Mouse (Mus musculus): Measurements from ENCODE around the gene Il1b.

The Il1b gene

DNA sequence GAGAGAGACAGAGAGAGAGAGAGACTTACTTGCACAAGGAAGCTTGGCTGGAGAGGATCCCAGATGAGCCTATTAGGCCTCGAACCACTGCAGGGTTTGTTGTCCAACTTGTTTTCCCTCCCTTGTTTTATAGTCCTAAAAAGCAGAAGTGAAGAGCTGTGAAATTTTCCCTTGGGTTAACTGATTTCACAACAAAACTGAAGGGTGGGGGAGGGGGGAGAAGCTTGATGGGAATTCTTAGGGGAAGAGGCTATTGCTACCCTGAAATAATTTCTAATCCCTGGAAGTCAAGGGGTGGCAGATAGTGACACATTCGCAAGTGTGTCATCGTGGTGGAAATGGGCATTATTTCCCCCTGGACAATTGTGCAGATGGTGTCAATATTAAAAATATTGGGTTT, at the start of gene Il1b:
Il1b (minus strand) TSS at position 101 of the 400 bp plus-strand sequence.
- no peak for DNase-seq (ENCODE audit: low read depth, low spot score)

DNA sequence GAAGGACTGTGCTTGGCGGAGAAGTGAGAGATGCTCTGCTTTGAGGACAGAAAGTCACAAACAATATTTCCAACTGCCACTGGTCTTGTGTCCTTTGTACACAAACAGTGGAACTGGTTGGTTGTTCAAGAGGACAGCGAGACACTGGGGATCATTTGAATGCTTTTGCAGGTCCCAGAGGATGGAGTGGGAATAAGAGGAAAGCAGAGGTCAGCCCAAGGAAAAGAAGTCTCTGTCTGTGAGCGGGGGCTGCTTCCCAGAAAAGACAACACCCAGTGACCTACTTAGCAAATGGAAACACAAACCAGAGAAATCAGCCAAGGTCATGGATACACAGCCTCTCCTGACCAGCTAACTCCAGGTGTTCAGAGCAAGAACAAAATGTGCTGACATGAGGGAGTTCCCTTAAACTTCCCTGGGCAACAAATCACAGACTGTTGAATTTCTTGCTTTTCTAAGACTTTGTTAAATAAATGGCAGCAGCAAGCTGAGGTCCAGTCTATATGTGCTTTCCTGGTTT, 48.5 kb upstream of the Il1b start:
- DNase-seq (ENCODE audit: low read depth, low spot score): no peak

DNA sequence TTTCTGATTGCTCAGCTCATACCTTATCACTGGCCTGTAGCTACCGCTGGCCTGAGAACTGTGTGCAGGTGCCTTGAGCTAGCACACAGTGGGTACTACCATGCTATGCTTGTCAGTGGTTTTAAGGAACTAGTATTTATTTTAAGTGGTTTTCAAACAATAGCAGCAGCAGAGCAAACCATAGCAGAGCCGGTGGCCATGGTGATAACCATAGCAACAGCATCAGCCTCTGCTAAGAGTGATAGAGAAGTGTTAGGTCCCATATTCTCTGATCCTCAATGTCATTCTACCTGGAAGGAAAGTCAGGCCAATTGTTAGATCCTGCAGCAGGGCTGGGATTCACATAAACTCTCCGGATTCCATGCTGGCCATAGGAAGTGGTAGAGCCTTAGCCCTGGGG, 43.7 kb upstream of the Il1b start:
- DNase-seq (ENCODE audit: low read depth, low spot score): no peak

DNA sequence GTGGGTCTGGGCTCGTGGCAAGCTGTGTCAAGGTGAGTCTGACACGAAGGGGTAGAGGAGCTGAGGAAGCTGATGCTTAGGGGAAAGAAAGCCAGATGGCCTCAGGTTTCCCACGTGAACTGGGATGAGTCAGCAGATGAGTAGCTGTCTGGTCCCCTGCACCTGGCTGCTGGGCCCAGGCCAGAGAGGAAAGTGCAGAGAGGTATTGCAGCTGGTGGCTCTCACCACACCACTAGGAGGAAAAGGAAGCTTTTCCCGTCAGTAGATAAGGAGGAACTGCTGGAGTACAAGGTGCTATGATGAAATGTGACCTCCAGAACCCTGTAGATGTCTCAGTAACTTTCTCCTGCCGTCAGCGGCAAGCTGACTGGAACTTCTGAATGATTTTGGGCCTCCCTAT, 42.5 kb upstream of the Il1b start:
- DNase-seq (ENCODE audit: low read depth, low spot score): no peak

DNA sequence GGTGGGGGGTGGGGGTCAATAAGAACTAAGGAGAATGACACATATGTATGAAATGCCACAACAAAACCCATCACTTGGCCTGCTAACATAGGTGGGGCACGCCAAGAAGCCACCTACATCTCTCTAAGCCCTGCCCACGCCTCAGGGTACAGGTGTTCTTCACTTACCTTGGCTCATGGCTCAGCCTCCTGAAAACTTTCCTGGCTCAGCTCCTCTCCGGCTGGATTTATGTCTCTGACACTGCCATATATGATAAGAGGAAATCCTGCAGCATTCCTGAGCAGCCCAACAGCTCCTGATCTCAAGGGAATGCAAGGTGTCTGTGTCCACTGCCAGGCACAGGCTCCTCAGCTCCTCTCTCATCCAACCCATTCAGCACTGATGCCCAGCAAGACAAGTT, 40.7 kb upstream of the Il1b start:
- DNase-seq (ENCODE audit: low read depth, low spot score): no peak

DNA sequence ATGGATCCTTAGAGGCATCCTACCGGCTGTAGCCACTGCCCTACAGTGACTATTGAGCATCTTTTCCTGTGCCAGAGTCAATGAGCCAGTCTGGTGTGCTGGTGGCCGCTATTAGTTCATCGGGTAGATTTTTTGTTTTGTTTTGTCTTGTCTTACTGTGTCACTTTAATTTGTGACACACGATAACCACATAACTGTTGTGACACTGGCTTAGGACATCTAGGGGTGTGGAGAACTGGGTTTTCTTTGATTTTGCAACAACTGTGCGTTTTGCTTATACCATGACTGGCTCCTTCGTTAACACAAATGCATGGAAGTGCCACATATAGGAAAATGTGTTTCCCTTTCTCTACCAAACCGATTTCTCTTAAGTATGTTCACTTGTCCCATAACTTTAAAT, 39.4 kb upstream of the Il1b start:
- no peak for DNase-seq (ENCODE audit: low read depth, low spot score)

DNA sequence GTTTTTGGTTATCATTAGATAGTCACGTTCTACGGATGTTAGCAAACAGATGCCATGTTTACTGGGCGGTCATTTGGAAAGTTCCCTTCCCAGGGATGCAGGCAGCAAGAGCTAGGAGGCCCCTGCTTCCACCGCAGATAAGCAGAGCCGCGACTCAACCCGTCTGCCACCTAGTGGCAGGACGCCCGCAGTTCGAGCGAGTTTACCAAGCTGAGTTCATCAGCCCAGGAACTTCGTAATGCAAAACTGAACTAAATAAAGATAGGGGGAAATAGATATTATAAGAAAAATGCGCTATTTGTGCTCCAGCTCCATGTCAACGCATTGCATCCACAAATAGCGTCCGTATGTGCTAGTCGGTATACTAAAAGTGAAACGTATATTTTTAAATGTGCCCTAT, 37.5 kb upstream of the Il1b start:
- DNase-seq (ENCODE audit: low read depth, low spot score): peak; percentile 49

DNA sequence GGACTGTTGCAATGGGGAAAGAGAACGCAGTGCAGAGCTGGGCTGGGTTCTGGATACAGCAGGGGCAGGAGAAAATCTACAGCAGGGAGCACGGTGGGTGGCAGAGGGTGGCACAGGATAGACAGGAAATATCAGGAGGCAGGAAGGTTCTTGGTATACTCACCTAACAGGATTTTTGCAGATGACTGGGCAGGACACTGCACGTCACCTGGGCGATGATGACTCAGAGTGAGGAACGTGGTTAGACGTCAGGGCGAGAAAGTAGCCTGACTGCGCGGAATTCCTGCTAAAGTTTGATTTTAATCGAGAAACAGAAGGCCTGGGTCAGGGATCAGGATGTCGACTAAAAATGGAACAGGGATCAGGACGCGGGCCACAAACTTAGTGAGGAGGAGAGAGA, 36.7 kb upstream of the Il1b start:
- no peak for DNase-seq (ENCODE audit: low read depth, low spot score)

DNA sequence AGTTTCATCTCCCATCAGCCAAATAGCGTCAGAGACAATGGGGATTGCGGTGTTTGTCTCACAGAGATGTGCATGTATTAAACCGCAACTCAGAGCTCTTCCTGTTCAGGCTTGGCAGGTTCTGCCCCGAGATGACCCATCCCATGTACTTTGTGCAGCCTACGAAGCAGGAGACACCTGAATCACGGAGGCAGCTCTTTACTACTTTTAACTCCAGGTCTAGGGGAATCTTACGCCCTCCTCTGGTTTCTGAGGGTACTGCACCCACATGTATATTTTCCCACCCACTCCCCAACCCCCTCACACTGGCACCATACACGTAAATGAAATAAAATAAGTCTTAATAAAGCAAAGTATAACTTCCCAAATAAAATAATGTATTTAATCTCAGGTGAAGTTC, 35.6 kb upstream of the Il1b start:
- no peak for DNase-seq (ENCODE audit: low read depth, low spot score)

DNA sequence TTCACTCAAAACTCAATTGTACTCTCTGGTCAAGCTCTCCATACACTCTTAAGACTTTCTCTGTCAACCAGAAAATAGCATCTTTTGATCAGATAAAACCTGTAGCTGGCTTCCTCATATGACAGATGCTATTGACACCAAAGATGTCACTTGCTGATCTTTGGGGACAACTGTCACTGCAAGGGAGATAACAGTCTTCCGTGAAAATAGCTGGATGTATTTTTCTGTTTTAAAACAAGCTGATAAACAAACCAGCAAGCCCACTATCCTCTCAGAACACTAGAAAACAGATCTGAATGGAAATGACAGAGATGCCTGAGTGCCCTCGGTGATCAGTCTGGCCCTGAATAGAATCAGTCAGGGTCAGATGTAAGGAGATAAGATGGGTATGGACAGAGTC, 32.8 kb upstream of the Il1b start:
- DNase-seq (ENCODE audit: low read depth, low spot score): no peak

DNA sequence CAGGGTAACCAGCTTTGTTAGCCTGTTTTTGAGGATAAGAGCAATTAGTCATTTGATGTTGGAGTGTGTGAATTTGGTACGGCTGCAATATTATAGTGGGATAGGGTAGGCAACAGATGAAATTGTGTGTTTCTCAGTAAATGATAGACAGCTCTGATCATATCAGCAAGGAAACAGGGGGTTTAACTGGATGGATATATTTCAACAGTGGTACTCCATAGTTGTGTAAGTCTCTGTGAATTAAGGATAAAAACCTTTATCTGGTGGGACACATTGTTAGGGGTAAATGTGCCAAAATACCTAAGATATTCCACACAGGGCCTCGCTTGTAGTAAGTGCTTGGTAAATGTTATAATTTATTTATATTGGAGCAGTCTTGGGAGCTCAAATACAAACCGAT, 31.4 kb upstream of the Il1b start:
- no peak for DNase-seq (ENCODE audit: low read depth, low spot score)

DNA sequence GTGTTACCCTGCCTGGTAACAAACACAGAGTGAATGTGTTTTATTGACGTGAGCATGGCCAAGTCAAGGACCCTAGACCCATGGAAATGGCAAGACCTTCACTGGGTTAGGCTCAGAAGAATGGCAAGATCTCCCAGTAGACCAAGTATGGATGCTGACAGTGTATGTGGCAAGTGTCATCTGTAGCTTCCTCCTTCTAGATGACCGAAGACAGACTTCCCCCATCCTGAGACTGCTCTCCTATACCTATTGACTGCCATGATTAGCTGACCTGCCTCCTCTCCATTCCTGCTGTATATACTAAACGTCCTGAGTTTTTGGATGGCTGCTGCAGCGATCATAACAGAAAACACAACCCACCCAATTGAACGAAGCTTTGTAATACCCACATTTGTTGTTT, 30.9 kb upstream of the Il1b start:
- DNase-seq (ENCODE audit: low read depth, low spot score): no peak

DNA sequence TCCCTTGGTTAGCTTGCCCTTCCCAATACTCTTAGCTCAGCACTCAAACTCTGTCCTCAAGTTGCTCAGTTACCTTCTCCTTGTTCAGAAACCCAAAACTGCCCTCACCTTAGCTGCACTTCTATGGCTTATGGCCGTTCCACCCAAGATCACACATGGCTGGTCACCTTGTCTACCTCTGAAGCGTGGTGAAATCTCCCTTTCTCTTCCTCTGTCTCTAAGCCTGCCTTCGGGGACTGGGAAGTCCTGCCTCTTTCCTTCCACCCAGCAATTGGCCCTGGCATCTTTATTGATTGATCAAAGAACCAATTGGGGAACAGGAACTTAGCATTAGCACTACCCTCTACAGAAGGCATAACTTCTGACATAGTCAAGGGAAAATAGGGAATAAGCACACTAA, 27.2 kb upstream of the Il1b start:
- DNase-seq (ENCODE audit: low read depth, low spot score): no peak

DNA sequence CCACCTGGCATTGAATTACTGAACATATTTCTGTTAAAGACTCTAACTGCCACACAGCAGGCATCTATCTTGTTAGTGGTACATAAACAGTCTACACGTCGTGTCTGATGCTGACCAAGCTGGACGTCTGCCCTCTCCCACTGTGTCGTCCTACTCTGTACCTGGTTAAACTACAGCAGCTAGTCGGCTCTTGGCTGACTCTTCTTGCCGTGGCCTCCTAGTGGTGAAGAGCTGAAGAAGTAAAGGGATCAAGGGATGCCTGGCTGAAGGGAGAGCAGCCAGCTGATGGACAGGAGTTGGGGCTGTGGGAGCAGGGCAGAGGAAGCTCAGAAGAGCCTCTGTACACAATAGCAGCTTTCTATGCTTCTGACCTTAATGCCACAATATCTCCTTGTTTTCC, 22.6 kb upstream of the Il1b start:
- DNase-seq (ENCODE audit: low read depth, low spot score): no peak

DNA sequence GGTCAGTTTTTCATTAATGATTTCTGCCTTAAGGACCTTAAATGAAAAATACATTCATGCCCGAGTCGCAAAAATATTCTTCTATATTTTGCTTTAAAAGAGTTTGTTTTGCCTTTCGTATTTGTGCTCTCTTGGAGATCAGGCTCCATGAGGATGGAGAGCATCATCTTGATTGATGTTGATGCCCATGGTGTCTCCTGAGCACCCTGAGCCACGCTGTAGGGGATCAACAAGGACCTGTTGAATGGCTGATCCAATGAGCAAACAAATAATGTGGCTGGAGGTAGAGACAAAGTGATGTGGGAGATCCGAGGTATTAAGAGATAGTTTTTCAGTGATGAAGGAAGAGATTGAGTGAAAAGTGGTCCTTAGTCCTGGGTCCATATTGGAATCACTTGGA, 19.2 kb upstream of the Il1b start:
- no peak for DNase-seq (ENCODE audit: low read depth, low spot score)

DNA sequence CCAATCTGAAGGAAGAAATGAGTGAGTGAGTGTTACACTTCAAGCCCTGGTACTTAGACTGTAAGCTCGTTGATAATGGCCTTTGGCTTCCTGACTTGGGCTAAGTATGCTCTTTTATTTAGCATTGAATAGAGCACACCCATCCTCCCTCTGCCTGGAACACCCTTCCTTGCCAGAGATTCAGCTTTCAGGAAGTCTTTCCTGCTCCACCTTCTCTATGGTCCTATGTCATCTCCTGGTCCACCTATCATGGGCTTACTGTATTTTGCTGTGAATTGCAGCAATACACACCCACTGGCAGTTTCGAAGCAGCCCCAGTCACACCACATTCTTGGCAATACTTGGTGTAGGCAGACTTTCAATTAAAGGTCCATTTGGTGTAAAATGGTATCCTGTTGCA, 18.4 kb upstream of the Il1b start:
- no peak for DNase-seq (ENCODE audit: low read depth, low spot score)

DNA sequence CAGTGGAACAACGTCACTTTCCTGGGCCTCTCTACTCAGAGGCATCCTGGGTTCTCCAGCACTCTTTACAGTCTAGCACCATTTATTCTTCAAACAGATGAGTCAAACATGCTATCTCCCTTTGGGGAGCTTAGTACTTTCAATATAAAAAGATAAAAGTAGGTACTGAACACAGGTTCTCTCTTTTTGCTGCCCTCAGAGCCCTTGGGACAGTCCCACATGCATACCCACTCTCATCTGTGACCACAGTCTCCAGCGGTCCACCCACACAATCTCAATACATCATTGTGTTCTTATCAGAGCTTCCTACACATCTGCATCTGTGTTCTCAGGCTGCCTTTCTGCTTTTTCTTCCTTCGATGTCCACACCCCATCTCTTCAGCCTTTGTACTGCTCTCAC, 14.4 kb upstream of the Il1b start:
- no peak for DNase-seq (ENCODE audit: low read depth, low spot score)

DNA sequence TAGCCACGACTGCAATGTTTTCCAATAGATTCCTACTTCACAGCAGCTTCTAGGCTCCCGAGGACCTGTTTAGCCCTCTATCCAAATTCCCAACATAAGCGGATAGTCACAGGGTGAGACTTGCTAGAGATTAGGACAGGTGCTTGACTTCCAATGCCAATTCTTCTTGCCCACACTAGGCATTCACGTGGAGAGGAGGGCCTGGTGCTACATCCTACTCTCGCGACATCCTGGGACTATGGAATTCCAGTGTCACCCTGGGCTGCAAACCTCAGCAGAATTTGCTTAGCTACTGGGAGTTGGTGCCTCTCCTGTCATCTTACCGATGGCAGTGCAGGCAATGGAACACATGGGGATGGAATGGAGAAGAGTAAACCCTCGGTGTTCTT, 13.3 kb upstream of the Il1b start:
- DNase-seq (ENCODE audit: low read depth, low spot score): no peak

DNA sequence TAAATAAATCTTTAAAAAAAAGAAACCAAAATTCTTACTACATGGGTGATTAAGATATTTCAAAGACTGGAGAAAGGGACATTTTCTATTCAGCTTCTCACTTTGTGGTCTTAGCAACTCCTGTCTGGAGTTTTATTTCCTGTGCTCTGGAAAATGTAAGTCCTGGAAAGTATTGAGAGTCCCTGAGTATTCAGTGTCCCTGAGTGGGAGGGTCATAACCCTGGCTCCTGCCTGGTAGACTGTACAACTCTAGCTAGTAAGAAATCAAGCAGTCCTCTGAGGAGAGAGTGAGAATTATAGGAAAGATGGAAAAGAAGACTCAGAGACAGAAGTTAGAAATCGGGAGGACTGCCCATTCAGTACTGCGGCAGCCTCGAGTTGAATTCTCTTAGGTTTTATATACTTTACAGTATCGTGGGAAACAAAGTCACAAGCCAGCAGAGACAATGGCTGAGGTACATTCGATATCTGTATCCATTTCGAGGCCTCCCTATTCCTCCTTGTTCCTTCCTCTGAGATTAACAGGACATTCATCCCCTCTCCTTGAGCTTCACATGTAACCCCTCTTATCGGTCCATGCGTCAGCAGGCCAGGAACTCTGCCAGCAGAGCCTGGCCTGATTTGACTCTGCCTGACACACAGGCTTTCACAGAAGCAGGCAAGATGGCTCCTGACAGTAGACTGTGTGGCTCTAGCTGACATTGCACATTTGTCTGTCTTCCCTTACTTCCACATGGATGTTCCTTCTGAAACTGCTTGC, 12.8 kb upstream of the Il1b start:
- DNase-seq (ENCODE audit: low read depth, low spot score): no peak

DNA sequence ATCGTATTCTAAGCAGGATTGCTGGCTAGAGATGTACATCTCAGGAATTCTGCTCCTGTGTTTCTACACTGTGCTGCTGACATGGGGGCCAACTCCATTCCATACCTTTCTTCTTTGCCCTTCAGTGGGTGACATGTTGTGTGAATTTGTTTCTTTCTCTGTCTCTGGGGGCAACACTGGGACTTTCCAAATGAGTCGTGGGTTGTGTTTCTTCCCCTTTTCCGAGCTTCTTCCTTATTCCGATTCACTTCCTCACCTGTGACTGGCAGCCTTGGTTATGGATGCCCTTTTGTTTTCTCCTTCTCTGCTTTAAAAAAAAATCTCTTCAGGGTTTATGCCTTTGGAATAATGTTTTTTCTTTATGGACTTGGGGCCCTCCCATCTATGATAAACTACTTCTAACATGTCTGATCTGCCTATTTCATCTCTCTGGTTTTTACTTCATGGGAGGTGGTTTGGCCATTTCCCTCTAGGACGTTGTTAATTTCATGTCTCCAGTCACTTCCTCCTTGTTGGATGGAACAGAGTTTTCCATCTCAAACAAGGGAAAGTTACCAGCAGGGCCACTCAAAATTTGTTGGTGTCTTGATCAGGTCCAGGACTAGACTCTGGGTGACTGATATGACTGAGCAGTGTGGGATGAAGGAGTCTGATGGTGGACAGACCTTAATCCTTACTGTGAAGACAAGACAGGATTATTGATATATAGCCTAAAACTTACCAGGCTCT, 10.0 kb upstream of the Il1b start:
- no peak for DNase-seq (ENCODE audit: low read depth, low spot score)

DNA sequence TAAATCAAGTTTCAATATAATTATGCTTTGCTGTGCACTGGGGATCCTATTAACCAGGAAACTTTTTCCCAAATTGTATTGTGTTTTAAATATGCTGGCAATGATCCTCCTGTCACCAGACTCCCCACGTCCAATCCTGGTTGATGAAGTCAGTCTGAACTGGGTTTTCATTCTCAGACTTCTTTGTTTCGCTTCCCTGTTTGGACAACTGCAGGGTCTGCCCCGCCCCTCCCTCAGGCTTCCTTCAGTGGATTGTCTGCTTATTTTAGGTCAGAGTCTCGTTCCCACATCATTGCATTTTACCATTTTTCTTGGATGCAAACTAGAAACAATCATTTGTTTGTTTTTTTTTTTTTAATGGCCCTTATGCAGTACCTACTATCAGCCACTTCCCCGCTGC, 9.3 kb upstream of the Il1b start:
- DNase-seq (ENCODE audit: low read depth, low spot score): no peak

DNA sequence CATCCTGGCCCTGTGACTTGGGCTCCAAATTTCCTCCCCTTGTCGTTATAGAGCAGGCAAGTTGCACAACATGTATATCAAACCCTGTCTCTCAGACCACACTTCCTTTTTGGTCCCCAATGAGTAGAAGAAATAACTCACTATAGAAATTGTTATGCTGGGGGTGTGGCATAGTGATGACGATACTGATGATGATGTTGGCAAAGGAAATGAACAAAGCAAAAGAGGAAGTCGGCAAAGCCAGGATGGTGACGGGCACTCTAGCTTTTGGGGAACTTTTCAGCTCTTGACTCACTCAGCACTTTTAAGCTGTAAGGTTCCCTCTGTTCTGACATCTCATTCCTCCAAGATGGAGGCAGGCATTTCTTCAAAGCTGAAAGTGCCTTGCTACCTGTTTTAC, 2.4 kb upstream of the Il1b start:
- DNase-seq (ENCODE audit: low read depth, low spot score): no peak

DNA sequence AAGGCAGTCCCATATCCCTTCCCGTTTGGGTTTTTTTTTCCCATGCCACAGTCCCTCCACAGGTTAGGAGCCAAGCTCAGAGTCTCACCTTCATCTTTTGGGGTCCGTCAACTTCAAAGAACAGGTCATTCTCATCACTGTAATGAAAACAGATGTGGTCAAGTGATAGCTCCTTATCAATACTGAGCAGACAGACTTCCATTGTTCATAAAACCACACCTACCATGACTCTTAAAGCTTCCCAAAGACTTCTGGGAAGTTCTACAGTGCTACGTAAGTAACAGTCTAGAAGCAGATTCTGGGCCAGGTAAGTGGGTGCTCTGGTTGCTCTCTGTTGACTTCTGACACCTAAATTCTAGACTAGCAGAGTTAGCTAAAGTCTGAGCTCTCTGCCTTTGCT, 1.3 kb downstream of the Il1b start:
- DNase-seq (ENCODE audit: low read depth, low spot score): no peak

Measured in retina, postnatal 7 days (tissue).